Mouse (Mus musculus) heart, postnatal 0 days (tissue): ENCODE measurements around the gene Pcf11. TPM values are rescaled to one million over a fixed set of nuclear protein-coding genes. Genes with fewer than 3 reads are reported as not detected.

Experiments
- ATAC-seq: fragments of 200-750 bp; cut with Nextera tagmentation; 2 replicates; pipeline ENCODE4 v1.8.0; 2017; ENCODE audit warnings: low read depth, moderate number of reproducible peaks, moderate library complexity; ENCODE audit not compliant: insufficient read depth
- DNase-seq: peaks from one replicate; pipeline ENCODE4 v3.0.0-alpha.2; 2016; ENCODE audit warnings: low spot score
- H3K27ac ChIP-seq: fragments of 300-500 bp; sonication (generic); 2 replicates; pipeline ENCODE4 v1.5.1; 2014; ENCODE audit warnings: low read depth, mild to moderate bottlenecking
- H3K27me3 ChIP-seq: fragments of 300-500 bp; sonication (generic); 2 replicates; pipeline ENCODE4 v1.6.1; 2014; ENCODE audit warnings: low read length, mixed read lengths; ENCODE audit not compliant: control insufficient read depth, insufficient read depth
- H3K36me3 ChIP-seq: fragments of 300-500 bp; sonication (generic); replicated peaks from 2 replicates; pipeline ENCODE4 v1.6.1; 2014; ENCODE audit warnings: low read length, mixed read lengths; ENCODE audit not compliant: control insufficient read depth, insufficient read depth
- H3K4me1 ChIP-seq: fragments of 300-500 bp; sonication (generic); 2 replicates; pipeline ENCODE4 v1.6.1; 2014; ENCODE audit warnings: antibody characterized with exemption; ENCODE audit not compliant: control insufficient read depth, insufficient read depth
- H3K4me2 ChIP-seq: fragments of 300-500 bp; sonication (generic); 2 replicates; pipeline ENCODE4 v1.6.1; 2014; ENCODE audit warnings: low read depth, mild to moderate bottlenecking, low read length, moderate library complexity
- H3K4me3 ChIP-seq: fragments of 300-500 bp; sonication (generic); 2 replicates; pipeline ENCODE4 v1.5.1; 2014; ENCODE audit warnings: low read depth, low read length
- H3K9ac ChIP-seq: fragments of 300-500 bp; sonication (generic); replicated peaks from 2 replicates; pipeline ENCODE4 v1.6.1; 2014; ENCODE audit warnings: low read depth, low read length, mixed read lengths
- H3K9me3 ChIP-seq: fragments of 300-500 bp; sonication (generic); replicated peaks from 2 replicates; pipeline ENCODE4 v1.6.1; 2016; ENCODE audit warnings: low read length; ENCODE audit not compliant: control insufficient read depth
- CTCF ChIP-seq: IDR thresholded peaks from 2 replicates; pipeline ENCODE4 v1.5.1; 2016; ENCODE audit warnings: antibody characterized with exemption, control low read depth, low read depth
- EP300 ChIP-seq: IDR thresholded peaks from 2 replicates; pipeline ENCODE4 v1.6.1; 2016; ENCODE audit warnings: antibody characterized with exemption, low read depth
- WGBS: fragments of 180-500 bp; shearing (Covaris S2); extraction: QIAGEN DNeasy Blood & Tissue Kit; methylation state at CpG from one replicate; pipeline ENCODE4 v1.1.7; 2014; 5-methylcytosine and 5-hydroxymethylcytosine counted together
- polyA plus RNA-seq: library from polyadenylated mRNA; unstranded; fragments of >200 nt; fragmentation: Nextera tagmentation; extraction: Ambion mirVana; gene quantifications from 2 replicates; pipeline ENCODE4 v1.2.1, GENCODE M21; 2015
- total RNA-seq: library from RNA; depleted of rRNA; stranded (reverse); fragments of >200 nt; gene quantifications from 2 replicates; pipeline ENCODE4 v1.2.3, GENCODE M21; 2014; ENCODE audit warnings: low replicate concordance; rRNA removed

Gene Pcf11
- total and polyA plus RNA-seq, 2 experiments from 2014 or later, result 9.6 to 10.6 TPM

GRCm38 (mm10) chr7:92604961-92605360 is 64.8 kb downstream of the Pcf11 start:
- Histone ChIP-seq H3K9me3 (no peaks in the 10 kb centered on the region), H3K27me3 (no peaks in the 10 kb centered on the region), H3K36me3 (no peaks in the 10 kb centered on the region), H3K27ac (no peak overlapping the region), H3K4me3 (no peak overlapping the region), H3K9ac (no peak overlapping the region), H3K4me2 (no peak overlapping the region), H3K4me1 (no peaks in the 10 kb centered on the region)
- DNase-seq, result no peak
- no peak for ATAC-seq
- 76% methylated on average over 7 of the region's 7 CpGs for WGBS
- no peak for TF ChIP-seq CTCF
- TF ChIP-seq EP300, result no peak

Other genes with a start within 250 kb of the Pcf11 start
- 13.8 and 36.2 TPM in 2 replicates for gene Ccdc90b, start 108.8 kb downstream of the Pcf11 start, total RNA-seq
- gene Ccdc90b, start 108.8 kb downstream of the Pcf11 start, polyA plus RNA-seq, result 62.0 and 63.9 TPM in 2 replicates
- gene Ankrd42, start 32.8 kb downstream of the Pcf11 start, total RNA-seq, result 1.5 and 2.6 TPM in 2 replicates
- 1.1 and 1.6 TPM in 2 replicates for gene Ankrd42, start 32.8 kb downstream of the Pcf11 start, polyA plus RNA-seq
- 2.7 and 6.1 TPM in 2 replicates for gene Rab30, start 71.7 kb upstream of the Pcf11 start, total RNA-seq
- 7.2 and 7.3 TPM in 2 replicates for gene Rab30, start 71.7 kb upstream of the Pcf11 start, polyA plus RNA-seq
- 3.5 and 7.5 TPM in 2 replicates for gene Ddias, start 204.3 kb upstream of the Pcf11 start, total RNA-seq
- gene Ddias, start 204.3 kb upstream of the Pcf11 start, polyA plus RNA-seq, result 3.1 and 3.4 TPM in 2 replicates
- gene Prcp, start 204.5 kb upstream of the Pcf11 start, total RNA-seq, result 33.7 and 44.8 TPM in 2 replicates
- gene Prcp, start 204.5 kb upstream of the Pcf11 start, polyA plus RNA-seq, result 18.3 and 18.6 TPM in 2 replicates